Mouse (Mus musculus) lung, postnatal 10 days (tissue): ENCODE results near the gene Gpt2.
A peak's percentile ranks its signal among the peaks of the same experiment; 100 is the strongest.

Experiments
- DNase-seq: peaks from one replicate; pipeline ENCODE4 v3.0.0; 2021

Gpt2 gene

GRCm38 (mm10) chr8:85492125-85492875 is at the start of gene Gpt2:
Gpt2 (plus strand) TSS chr8:85492576.
- peak; percentile 96 for DNase-seq

- no peak for DNase-seq
Measured at GRCm38 (mm10) chr8:85444092-85444491, 48.3 kb upstream of the Gpt2 start.

DNA sequence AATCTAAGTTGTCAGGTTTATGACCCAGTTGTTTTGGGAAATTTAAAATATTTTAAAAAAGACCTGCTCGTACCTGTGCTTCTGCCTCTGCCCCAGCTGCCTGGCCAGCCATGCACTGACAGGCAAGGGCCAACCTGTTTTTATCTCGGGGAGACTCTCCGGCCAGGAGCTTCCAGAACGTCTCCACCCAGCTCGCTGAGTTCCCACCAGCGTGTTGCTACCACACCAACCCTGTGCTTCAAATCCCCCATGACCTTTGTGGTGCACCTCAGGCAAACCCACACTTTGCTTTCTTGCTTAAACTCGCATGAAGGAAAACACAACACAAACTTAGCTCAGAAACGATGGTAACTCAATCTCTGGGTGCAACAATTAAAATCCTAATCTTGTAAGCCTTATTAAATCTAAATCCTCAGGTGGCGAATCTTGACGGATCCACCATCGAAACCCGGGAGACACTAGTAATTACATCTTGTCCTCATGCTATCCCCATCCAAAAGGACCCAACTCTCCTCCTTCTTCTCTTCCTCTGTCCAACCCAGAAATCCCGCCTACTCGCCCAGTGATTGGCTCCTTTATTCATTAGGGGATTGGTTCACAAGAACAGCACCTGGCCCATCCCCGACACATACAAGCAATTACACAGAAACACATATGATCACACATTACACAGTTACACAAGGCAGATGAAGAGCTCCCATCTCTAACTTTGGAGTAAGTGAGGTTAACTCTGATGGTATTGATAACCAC is 46.3 kb upstream of the Gpt2 start:
- no peak for DNase-seq

DNA sequence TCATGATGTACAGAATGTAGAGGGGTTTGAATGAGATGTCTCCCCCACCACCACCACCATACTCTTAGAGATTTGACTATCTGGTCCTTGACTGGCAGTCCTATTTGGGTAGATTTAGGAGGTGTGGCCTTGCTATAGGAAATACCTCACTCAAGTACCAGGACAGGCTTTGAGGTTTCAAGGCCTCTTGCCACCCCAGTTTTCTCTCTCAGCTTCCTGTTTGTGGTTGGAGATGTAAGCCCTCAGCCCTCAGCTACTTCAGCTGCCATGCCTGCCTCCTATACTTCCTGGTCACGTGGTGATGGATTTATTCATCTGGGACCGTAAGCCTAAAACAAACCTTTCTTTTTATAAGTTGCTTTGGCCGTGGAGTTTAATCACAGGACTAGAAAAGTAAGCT is 42.0 kb upstream of the Gpt2 start:
- DNase-seq, result no peak

GRCm38 (mm10) chr8:85452328-85452727 is 40.0 kb upstream of the Gpt2 start:
- DNase-seq, result no peak

GRCm38 (mm10) chr8:85453256-85453655 is 39.1 kb upstream of the Gpt2 start:
- DNase-seq, result no peak

DNA sequence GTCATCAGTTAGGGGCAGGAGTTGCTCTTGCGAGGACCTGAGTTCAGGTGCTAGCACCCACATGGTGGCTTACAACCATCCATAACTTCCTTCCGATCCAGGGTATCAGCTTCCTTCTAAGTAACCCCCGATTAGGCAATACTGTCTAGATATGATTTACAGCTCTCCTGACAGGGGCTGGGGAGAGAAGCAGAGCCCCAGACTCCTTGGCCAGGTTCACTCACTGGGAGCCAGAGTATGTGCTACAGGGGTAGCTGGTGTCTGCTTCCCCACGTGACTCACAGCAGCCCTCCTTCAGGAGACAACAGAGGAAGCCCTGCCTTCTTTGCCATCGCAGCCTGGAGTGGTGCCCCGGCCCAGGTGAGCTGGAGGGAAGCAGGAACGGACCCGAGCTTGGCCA is 37.6 kb upstream of the Gpt2 start:
- DNase-seq, result no peak

GRCm38 (mm10) chr8:85456536-85456935 is 35.8 kb upstream of the Gpt2 start:
- DNase-seq, result peak; percentile 76

DNA sequence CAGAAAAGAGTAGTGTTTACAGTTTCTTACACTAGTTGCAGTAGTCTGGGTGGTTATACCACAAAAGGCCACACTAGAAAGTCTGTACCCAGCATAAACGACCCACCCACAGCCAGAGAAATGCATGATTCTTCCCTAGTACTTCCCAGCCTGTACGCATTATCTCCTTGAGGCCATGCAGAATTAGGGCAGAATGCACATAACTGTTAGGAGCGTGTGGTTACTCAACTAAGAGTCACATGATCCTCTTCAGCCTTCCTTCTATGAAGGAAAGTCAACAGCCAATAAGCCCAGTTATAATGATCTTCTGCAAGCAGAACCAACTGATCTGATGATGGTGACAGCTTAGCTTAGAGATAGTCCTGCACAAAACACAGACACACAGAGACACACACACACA is 32.8 kb upstream of the Gpt2 start:
- no peak for DNase-seq

- DNase-seq, result peak; percentile 11
Measured at GRCm38 (mm10) chr8:85460804-85461203, 31.6 kb upstream of the Gpt2 start.

DNA sequence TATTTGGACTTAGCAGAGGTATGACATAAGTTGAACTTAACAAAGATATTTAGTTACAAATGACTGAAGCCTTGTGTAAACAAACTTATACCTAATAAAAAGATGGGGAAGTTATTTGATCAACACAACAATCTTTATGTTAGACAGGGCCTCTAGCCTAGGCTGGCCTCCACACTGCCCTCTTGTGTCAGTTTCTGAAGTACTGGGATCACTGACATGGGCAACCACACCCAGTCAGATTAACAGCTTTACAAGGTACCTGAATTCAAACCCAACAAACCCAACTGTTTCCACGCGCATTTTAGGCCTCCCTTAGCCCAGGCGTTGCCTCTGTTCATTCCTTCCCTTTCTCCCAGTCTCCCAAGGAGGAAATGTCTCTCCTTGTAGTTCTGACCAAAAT is 31.0 kb upstream of the Gpt2 start:
- DNase-seq, result peak; percentile 30

GRCm38 (mm10) chr8:85462441-85462840 is 29.9 kb upstream of the Gpt2 start:
- DNase-seq, result no peak

- DNase-seq, result no peak
Measured at GRCm38 (mm10) chr8:85464316-85464715, 28.1 kb upstream of the Gpt2 start.

- DNase-seq, result no peak
Measured at GRCm38 (mm10) chr8:85466056-85466455, 26.3 kb upstream of the Gpt2 start.

GRCm38 (mm10) chr8:85470753-85471152 is 21.6 kb upstream of the Gpt2 start:
- no peak for DNase-seq

DNA sequence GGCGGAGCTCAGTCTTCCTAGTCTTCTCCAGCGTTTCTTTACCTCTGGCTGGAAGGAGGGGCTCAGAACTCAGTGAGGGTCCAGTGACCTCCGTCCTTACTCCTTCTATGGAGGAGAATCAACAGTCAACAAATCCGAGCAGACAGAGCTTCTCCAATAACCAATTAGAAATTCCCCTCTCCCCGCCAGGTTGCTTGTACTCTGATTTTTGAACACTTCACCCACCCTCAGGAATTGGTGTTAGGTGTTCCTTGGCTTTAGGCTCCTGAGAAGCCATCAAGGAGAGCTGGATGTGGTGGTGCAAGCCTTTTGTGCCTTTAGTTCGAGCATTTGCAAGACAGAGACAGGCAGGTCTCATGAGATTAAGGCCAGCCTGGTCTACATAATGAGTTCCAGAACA is 19.6 kb upstream of the Gpt2 start:
- DNase-seq, result no peak

DNA sequence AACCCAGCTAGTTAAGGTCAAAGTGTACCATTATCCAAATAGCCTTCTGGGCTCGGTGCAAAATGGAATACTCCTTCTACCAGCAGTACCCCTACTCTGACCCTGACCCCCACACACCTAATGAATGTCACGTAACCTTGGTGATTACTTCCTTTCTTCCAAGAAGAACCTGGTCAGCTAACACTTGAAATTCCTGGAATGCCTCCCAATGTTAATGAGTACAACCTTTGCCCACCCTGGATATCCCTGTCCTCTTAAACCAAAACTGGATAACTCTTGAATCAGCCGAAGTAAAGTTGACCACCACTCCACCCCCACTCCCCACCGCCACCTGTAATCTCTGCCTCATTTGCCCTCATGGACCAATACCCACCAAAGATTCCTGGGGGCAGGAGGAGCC is 19.1 kb upstream of the Gpt2 start:
- DNase-seq, result no peak

- no peak for DNase-seq
Measured at GRCm38 (mm10) chr8:85474924-85475323, 17.5 kb upstream of the Gpt2 start.

GRCm38 (mm10) chr8:85476970-85477545 is 15.3 kb upstream of the Gpt2 start:
- DNase-seq, result no peak

- DNase-seq, result no peak
Measured at GRCm38 (mm10) chr8:85478397-85478796, 14.0 kb upstream of the Gpt2 start.

DNA sequence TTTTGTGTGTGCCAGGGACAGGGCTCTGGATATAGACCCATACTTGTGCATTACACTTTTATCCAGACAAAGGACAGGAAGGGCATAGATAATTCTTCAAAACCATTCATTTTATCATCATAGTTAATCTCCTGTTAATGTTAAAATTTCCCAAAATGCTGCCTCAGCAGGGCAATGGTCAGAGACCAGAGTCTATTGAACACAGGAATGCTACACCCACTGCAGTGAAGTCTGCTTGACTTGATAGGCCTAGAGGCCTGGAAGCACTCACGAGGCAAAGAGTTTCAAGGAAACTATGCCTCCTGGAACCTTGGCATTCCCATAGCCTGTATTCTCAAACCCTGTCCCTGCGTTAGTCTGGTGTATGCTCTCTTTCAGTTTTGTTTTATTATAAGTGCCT is 12.7 kb upstream of the Gpt2 start:
- no peak for DNase-seq

- peak; percentile 68 for DNase-seq
Measured at GRCm38 (mm10) chr8:85481900-85482299, 10.5 kb upstream of the Gpt2 start.

DNA sequence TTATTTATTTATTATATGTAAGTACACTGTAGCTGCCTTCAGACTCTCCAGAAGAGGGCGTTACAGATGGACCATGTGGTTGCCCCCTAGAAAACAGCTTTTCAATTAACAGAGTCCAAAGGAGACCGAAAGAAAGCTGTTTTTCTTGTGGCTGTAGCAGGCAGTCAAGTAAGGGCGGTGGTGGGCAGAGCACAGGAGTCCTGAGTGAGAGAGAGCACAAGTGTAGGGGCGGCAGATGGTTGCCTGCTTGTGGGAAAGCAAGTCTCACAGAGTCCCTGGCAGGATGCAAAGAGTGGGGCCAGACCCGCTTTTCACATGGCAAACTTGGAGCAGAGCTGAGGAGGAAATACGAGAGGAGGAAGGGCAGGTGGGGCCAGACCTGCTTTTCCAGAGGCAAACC is 9.9 kb upstream of the Gpt2 start:
- no peak for DNase-seq
